Mouse (Mus musculus) heart, postnatal 0 days (tissue): ENCODE measurements around the gene Olfr859. TPM values are rescaled to one million over a fixed set of nuclear protein-coding genes. Genes with fewer than 3 reads are reported as not detected.
"Not testable (repeated sequence)": the region's sequence is repeated elsewhere in the genome, so short reads cannot be mapped to it uniquely, and the experiment has no call there.

ENCODE experiments used
- ATAC-seq: fragments of 200-750 bp; cut with Nextera tagmentation; 2 replicates; pipeline ENCODE4 v1.8.0; 2017; ENCODE audit warnings: low read depth, moderate number of reproducible peaks, moderate library complexity; ENCODE audit not compliant: insufficient read depth
- DNase-seq: peaks from one replicate; pipeline ENCODE4 v3.0.0-alpha.2; 2016; ENCODE audit warnings: low spot score
- H3K27ac ChIP-seq: fragments of 300-500 bp; sonication (generic); 2 replicates; pipeline ENCODE4 v1.5.1; 2014; ENCODE audit warnings: low read depth, mild to moderate bottlenecking
- H3K27me3 ChIP-seq: fragments of 300-500 bp; sonication (generic); 2 replicates; pipeline ENCODE4 v1.6.1; 2014; ENCODE audit warnings: low read length, mixed read lengths; ENCODE audit not compliant: control insufficient read depth, insufficient read depth
- H3K36me3 ChIP-seq: fragments of 300-500 bp; sonication (generic); replicated peaks from 2 replicates; pipeline ENCODE4 v1.6.1; 2014; ENCODE audit warnings: low read length, mixed read lengths; ENCODE audit not compliant: control insufficient read depth, insufficient read depth
- H3K4me1 ChIP-seq: fragments of 300-500 bp; sonication (generic); 2 replicates; pipeline ENCODE4 v1.6.1; 2014; ENCODE audit warnings: antibody characterized with exemption; ENCODE audit not compliant: control insufficient read depth, insufficient read depth
- H3K4me2 ChIP-seq: fragments of 300-500 bp; sonication (generic); 2 replicates; pipeline ENCODE4 v1.6.1; 2014; ENCODE audit warnings: low read depth, mild to moderate bottlenecking, low read length, moderate library complexity
- H3K4me3 ChIP-seq: fragments of 300-500 bp; sonication (generic); 2 replicates; pipeline ENCODE4 v1.5.1; 2014; ENCODE audit warnings: low read depth, low read length
- H3K9ac ChIP-seq: fragments of 300-500 bp; sonication (generic); replicated peaks from 2 replicates; pipeline ENCODE4 v1.6.1; 2014; ENCODE audit warnings: low read depth, low read length, mixed read lengths
- H3K9me3 ChIP-seq: fragments of 300-500 bp; sonication (generic); replicated peaks from 2 replicates; pipeline ENCODE4 v1.6.1; 2016; ENCODE audit warnings: low read length; ENCODE audit not compliant: control insufficient read depth
- CTCF ChIP-seq: IDR thresholded peaks from 2 replicates; pipeline ENCODE4 v1.5.1; 2016; ENCODE audit warnings: antibody characterized with exemption, control low read depth, low read depth
- EP300 ChIP-seq: IDR thresholded peaks from 2 replicates; pipeline ENCODE4 v1.6.1; 2016; ENCODE audit warnings: antibody characterized with exemption, low read depth
- WGBS: fragments of 180-500 bp; shearing (Covaris S2); extraction: QIAGEN DNeasy Blood & Tissue Kit; methylation state at CpG from one replicate; pipeline ENCODE4 v1.1.7; 2014; 5-methylcytosine and 5-hydroxymethylcytosine counted together
- polyA plus RNA-seq: library from polyadenylated mRNA; unstranded; fragments of >200 nt; fragmentation: Nextera tagmentation; extraction: Ambion mirVana; gene quantifications from 2 replicates; pipeline ENCODE4 v1.2.1, GENCODE M21; 2015
- total RNA-seq: library from RNA; depleted of rRNA; stranded (reverse); fragments of >200 nt; gene quantifications from 2 replicates; pipeline ENCODE4 v1.2.3, GENCODE M21; 2014; ENCODE audit warnings: low replicate concordance; rRNA removed

The Olfr859 gene
- total RNA-seq (not detected in 2 replicates), polyA plus RNA-seq (not detected in 2 replicates)

DNA sequence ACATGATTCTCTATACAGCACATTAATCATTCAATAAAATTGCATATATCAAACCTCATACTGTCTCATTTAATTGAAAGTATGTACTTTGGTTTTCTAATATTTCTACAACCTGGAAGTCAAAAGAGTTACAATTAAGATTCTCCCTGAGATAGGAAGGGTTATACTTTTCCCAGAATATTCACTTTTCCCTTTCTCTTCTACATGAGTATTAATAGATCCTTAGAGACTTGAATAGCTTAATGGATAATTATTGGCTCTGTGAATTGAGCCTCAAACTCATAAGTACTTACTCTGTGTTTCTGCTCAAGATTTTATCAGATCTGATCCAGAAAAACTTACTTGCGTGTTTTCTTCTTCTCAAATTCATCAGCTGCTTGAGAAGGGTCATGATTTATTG lies at the start of gene Olfr859:
Gene Olfr859 (plus strand): TSS at position 301 of the 400 bp plus-strand sequence.
- DNase-seq, ATAC-seq, H3K9me3 ChIP-seq, H3K27me3 ChIP-seq, H3K4me2 ChIP-seq, H3K36me3 ChIP-seq, H3K4me3 ChIP-seq, H3K9ac ChIP-seq, H3K27ac ChIP-seq, H3K4me1 ChIP-seq: not testable (repeated sequence)
- 40% methylated on average over 1 of the region's 1 CpGs for WGBS

DNA sequence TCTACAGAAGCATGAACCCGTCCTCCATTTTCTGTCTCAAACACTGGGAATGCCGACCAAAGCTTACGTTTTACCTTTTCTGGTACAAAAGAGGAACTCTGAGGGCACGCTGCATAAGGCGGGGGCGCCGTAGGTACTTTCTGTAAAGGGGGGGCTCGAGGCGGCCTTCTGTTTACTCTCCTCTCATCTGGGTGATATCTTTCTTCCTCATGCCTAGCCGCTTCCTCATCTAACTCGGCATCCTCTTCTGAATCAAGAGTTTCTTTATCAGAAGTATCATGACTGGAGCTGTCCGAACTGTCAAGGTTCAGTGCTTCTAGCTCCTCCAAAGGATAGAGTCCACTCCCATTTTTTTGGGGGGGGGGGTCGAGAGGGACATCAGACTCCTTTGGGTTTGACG lies 35.6 kb upstream of the Olfr859 start:
- WGBS: 77% methylated on average over 14 of the region's 14 CpGs
- ATAC-seq (no peak), DNase-seq (no peak)
- TF ChIP-seq CTCF (no peak), EP300 (no peak)
- Histone ChIP-seq H3K27me3 (no peaks in the 10 kb centered on the region), H3K9ac (no peak overlapping the region), H3K27ac (no peak overlapping the region), H3K4me1 (no peaks in the 10 kb centered on the region), H3K4me3 (no peak overlapping the region), H3K36me3 (no peaks in the 10 kb centered on the region), H3K4me2 (no peak overlapping the region), H3K9me3 (peaks cover 7% of the 10 kb centered on the region; the same call in 1 of the 2 replicates)

DNA sequence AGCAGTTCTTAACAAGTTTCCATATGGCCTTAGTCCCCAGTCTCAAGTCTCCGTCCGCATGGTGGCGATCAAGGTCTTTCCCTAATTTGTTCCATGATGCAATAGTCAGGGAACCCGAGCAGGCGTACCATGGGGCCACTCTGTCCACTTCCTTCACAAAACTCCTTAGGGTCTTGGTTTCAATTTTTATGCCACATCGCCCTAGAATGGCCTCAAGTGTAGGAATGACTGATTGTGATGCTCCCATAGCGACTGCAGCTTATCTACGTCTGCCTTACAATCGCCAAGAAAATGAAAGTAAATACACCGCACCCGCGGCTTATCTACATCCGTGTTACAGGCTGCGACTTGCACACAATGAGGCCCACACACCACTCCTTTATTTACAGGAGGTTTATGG lies 35.0 kb upstream of the Olfr859 start:
- H3K9ac ChIP-seq: no peak overlapping the region
- H3K4me2 ChIP-seq: no peak overlapping the region
- TF ChIP-seq EP300: no peak
- no peak for TF ChIP-seq CTCF
- H3K4me3 ChIP-seq: no peak overlapping the region
- ATAC-seq (no peak), DNase-seq (no peak)
- no peaks in the 10 kb centered on the region for H3K36me3 ChIP-seq
- H3K27me3 ChIP-seq: no peaks in the 10 kb centered on the region
- no peak overlapping the region for H3K27ac ChIP-seq
- peaks cover 10% of the 10 kb centered on the region; the same call in 1 of the 2 replicates for H3K9me3 ChIP-seq
- no peaks in the 10 kb centered on the region for H3K4me1 ChIP-seq
- WGBS: 85% methylated on average over 14 of the region's 14 CpGs

DNA sequence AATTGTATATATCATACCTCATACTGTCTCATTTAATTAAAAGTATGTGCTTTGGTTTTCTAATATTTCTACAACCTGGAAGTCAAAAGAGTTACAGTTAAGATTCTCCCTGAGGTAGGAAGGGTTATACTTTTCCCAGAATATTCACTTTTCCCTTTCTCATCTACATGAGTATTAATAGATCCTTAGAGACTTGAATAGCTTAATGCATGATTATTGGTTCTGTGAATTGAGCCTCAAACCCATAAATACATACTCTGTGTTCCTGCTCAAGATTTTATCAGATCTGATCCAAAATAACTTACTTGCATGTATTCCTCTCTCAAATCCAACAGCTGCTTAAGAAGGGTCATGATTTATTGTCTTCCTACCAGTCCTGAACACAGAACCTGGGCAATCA lies 24.7 kb upstream of the Olfr859 start, which contains the start of gene Olfr58:
Gene Olfr58 (plus strand): TSS at position 301 of the 400 bp plus-strand sequence.
- ATAC-seq: no peak
- no peaks in the 10 kb centered on the region for H3K9me3 ChIP-seq
- no peak within 1 kb of the TSS for H3K9ac ChIP-seq
- H3K27me3 ChIP-seq: no peaks in the 10 kb centered on the region
- no peaks in the 10 kb centered on the region for H3K4me1 ChIP-seq
- DNase-seq: no peak
- H3K4me3 ChIP-seq: no peak within 1 kb of the TSS
- H3K27ac ChIP-seq: no peak within 1 kb of the TSS
- no peak for TF ChIP-seq EP300
- TF ChIP-seq CTCF: no peak
- no peaks in the 10 kb centered on the region for H3K36me3 ChIP-seq
- no peak within 1 kb of the TSS for H3K4me2 ChIP-seq

DNA sequence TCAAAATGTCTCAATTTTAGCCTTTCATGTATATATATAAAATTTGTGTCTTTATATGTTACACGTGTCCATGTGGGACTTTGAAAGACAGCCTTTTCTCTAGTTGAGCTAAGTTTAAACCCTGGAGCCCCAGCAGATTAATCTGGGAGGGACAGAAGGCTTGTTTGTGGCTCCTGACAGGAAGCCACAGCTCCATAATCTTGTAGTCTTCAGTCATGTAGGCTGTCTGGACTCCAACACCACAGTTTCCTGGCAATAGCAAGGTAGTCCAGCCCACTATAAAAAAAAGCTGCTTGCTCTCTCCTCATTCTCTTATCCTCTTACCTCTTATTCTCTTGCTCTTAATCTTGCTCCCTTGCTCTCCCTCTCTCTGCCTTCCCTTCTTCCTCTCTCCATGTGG lies 1.7 kb upstream of the Olfr859 start:
- no peak overlapping the region for H3K4me2 ChIP-seq
- no peaks in the 10 kb centered on the region for H3K27me3 ChIP-seq
- DNase-seq (no peak), ATAC-seq (no peak)
- no peaks in the 10 kb centered on the region for H3K9me3 ChIP-seq
- H3K9ac ChIP-seq: no peak overlapping the region
- no peaks in the 10 kb centered on the region for H3K4me1 ChIP-seq
- WGBS: 57% methylated on average over 1 of the region's 1 CpGs
- no peak overlapping the region for H3K27ac ChIP-seq
- TF ChIP-seq CTCF: no peak
- TF ChIP-seq EP300: no peak
- H3K4me3 ChIP-seq: no peak overlapping the region
- no peaks in the 10 kb centered on the region for H3K36me3 ChIP-seq

DNA sequence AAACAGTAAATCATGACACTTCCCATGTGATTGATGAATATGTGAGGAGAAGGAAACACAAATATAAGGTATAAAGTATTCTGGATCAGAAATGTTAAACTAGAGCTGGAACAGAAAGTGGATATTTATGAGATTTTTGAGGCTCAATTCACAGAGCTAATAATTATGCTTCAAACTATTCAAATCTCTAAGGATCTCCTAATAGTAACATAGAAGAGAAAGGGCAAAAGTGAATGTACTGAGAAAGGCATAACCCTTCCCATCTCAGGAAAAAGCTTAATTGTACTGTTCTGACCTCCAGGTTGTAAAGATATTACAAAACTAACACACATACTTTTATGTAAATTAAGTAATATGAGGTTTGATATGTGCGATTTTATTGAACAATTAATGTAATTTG lies 44.9 kb downstream of the Olfr859 start, which contains the start of gene Olfr860:
Gene Olfr860 (minus strand): TSS at position 101 of the 400 bp plus-strand sequence.
- no peak for TF ChIP-seq CTCF
- no peak for TF ChIP-seq EP300
- H3K4me1 ChIP-seq: no peaks in the 10 kb centered on the region
- no peak within 1 kb of the TSS for H3K4me3 ChIP-seq
- H3K27me3 ChIP-seq: no peaks in the 10 kb centered on the region
- DNase-seq: no peak
- WGBS: 51% methylated on average over 1 of the region's 1 CpGs
- H3K36me3 ChIP-seq: no peaks in the 10 kb centered on the region
- H3K27ac ChIP-seq: no peak within 1 kb of the TSS
- no peak for ATAC-seq
- no peak within 1 kb of the TSS for H3K4me2 ChIP-seq
- H3K9ac ChIP-seq: no peak within 1 kb of the TSS
- 0 out of 2 replicates have a peak, but pooled peaks cover 4% of the 10 kb centered on the region for H3K9me3 ChIP-seq

Other genes with a start within 250 kb of the Olfr859 start
- gene Olfr854, start 237.5 kb upstream of the Olfr859 start, total RNA-seq: not detected in 2 replicates
- gene Olfr854, start 237.5 kb upstream of the Olfr859 start, polyA plus RNA-seq: not detected in 2 replicates
- not detected in 2 replicates for gene Olfr855, start 222.3 kb upstream of the Olfr859 start, total RNA-seq
- not detected in 2 replicates for gene Olfr855, start 222.3 kb upstream of the Olfr859 start, polyA plus RNA-seq
- gene Zfp317, start 182.8 kb upstream of the Olfr859 start, total RNA-seq: 10.6 and 22.8 TPM in 2 replicates
- gene Zfp317, start 182.8 kb upstream of the Olfr859 start, polyA plus RNA-seq: 11.5 and 12.0 TPM in 2 replicates
- not detected in 2 replicates for gene Olfr857, start 95.5 kb upstream of the Olfr859 start, total RNA-seq
- not detected in 2 replicates for gene Olfr857, start 95.5 kb upstream of the Olfr859 start, polyA plus RNA-seq
- not detected in 2 replicates for gene Olfr58, start 24.6 kb upstream of the Olfr859 start, total RNA-seq
- gene Olfr58, start 24.6 kb upstream of the Olfr859 start, polyA plus RNA-seq: not detected in 2 replicates
- gene Olfr860, start 44.8 kb downstream of the Olfr859 start, total RNA-seq: not detected in 2 replicates
- gene Olfr860, start 44.8 kb downstream of the Olfr859 start, polyA plus RNA-seq: not detected in 2 replicates
- gene Olfr862, start 83.1 kb downstream of the Olfr859 start, total RNA-seq: not detected in 2 replicates
- not detected in 2 replicates for gene Olfr862, start 83.1 kb downstream of the Olfr859 start, polyA plus RNA-seq
- gene Olfr77, start 112.0 kb downstream of the Olfr859 start, total RNA-seq: not detected in 2 replicates
- 0.27 and 0.34 TPM in 2 replicates for gene Olfr77, start 112.0 kb downstream of the Olfr859 start, polyA plus RNA-seq
- not detected in 2 replicates for gene Olfr866, start 223.1 kb downstream of the Olfr859 start, total RNA-seq
- not detected in 2 replicates for gene Olfr866, start 223.1 kb downstream of the Olfr859 start, polyA plus RNA-seq